Mouse (Mus musculus): ENCODE results near the gene Cacna2d1. TPM values are rescaled to one million over a fixed set of nuclear protein-coding genes. Genes with fewer than 3 reads are reported as not detected.

Cacna2d1 gene
- polyA plus RNA-seq, 1 experiment from 2014 or later: 22.9 TPM

GRCm38 (mm10) chr5:16134286-16135094, 200.0 kb downstream of the Cacna2d1 start:
- Histone ChIP-seq H3K27ac (no peak overlapping the region), H3K9me3 (no peaks in the 10 kb centered on the region), H3K4me1 (no peaks in the 10 kb centered on the region), H3K27me3 (no peaks in the 10 kb centered on the region), H3K4me3 (no peak overlapping the region), H3K36me3 (no peaks in the 10 kb centered on the region), H3K4me2 (replicated peaks) (no peak overlapping the region), H3K9ac (no peak overlapping the region)
- no peak for ATAC-seq (ENCODE audit: low FRiP score, low read depth)
- 81% methylated on average over 6 of the region's 6 CpGs for WGBS

DNA sequence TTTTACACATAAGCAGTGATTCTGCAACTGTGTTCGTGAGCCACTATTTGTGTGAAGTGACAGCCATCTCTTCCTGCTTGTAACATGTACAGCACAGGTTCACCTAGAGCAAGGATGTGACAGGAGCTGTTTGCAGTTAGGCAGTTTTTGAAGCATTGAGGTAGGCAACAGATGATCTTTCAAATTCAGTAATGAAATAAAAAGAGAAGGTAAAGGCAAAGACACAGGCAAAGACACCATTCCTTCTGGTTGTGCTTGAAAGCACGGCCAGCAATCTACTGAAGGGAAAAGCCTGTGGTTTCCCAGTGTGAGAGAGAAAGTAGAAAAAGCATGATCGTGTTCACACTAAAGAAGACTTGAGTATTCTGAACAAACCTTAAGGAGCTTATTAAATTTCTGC, 201.5 kb downstream of the Cacna2d1 start:
- Histone ChIP-seq H3K4me2 (replicated peaks) (no peak overlapping the region), H3K9ac (no peak overlapping the region), H3K27me3 (no peaks in the 10 kb centered on the region), H3K9me3 (no peaks in the 10 kb centered on the region), H3K4me3 (no peak overlapping the region), H3K27ac (no peak overlapping the region), H3K4me1 (no peaks in the 10 kb centered on the region), H3K36me3 (no peaks in the 10 kb centered on the region)
- no peak for ATAC-seq (ENCODE audit: low FRiP score, low read depth)
- WGBS: 61% methylated on average over 3 of the region's 3 CpGs

DNA sequence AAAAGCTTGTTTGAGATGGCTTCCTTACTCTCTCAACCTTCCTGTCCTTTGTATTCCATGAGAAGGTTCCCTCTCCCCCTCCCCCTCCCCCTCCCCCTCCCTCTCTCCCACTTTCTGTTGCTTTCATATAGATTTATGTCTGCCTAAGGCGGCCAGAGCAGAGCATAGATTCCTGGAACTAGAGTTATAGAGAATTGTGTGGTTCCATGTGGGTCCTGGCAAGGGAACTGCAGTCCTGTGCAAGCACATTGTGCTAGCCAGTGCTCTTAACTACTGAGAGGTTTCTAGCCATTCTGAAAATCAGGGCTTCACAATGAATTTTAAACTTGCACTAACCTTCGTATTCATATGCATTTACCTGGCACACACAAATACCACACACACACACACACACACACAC, 202.3 kb downstream of the Cacna2d1 start:
- Histone ChIP-seq H3K36me3 (no peaks in the 10 kb centered on the region), H3K27me3 (no peaks in the 10 kb centered on the region), H3K4me1 (no peaks in the 10 kb centered on the region), H3K27ac (no peak overlapping the region), H3K9ac (no peak overlapping the region), H3K4me2 (replicated peaks) (no peak overlapping the region), H3K4me3 (no peak overlapping the region), H3K9me3 (no peaks in the 10 kb centered on the region)
- WGBS: 65% methylated on average over 2 of the region's 2 CpGs
- ATAC-seq (ENCODE audit: low FRiP score, low read depth): no peak

GRCm38 (mm10) chr5:16146602-16147001, 212.1 kb downstream of the Cacna2d1 start:
- WGBS: 78% methylated on average over 1 of the region's 1 CpGs
- H3K4me3 ChIP-seq: no peak overlapping the region

DNA sequence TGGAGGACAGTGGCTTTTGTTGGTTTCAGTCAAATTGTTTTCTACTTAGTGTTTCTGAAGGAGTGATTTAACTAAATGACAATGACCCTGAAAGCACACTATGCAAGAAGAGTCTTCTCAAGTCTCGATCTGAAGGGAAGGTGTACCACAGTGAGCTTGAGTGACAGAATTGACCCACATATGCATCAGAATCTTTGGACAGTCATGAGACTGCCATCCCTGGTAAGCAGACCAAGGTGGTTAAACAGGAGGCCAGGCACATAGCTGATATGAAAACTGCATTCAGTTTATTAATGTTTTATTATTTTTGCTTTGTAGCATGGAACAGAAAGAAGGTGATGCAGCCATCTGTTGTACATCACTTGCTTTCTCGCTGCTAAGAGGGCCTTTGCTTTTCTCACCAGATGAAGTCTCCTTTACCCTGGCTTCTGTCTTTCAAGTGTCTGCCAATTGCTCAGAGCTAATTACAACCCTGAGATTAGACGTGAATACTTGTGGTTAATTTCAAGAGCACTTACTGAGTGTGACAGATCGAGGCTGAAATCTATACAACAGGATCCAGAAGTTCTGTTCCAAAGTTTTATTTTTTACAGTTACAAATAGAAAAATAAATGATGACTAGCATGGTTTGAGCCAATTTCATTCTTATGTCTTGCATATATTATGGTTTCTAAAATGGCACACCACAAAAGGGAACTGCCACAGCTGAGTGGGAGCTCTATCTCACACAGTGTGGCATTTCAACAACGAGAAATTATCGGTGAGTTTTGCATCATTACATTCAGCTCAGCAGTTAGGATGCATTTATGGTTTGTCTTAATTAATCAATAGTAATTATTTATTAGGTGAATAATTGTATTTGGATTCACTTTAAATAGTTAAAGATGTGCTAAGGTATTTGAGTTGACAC, 221.1 kb downstream of the Cacna2d1 start:
- H3K27me3 ChIP-seq: no peaks in the 10 kb centered on the region
- no peak overlapping the region for H3K27ac ChIP-seq
- no peaks in the 10 kb centered on the region for H3K36me3 ChIP-seq
- no peaks in the 10 kb centered on the region for H3K9me3 ChIP-seq
- no peak overlapping the region for H3K4me2 ChIP-seq (replicated peaks)
- H3K4me3 ChIP-seq: no peak overlapping the region
- no peaks in the 10 kb centered on the region for H3K4me1 ChIP-seq
- WGBS: 62% methylated on average over 6 of the region's 6 CpGs
- ATAC-seq (ENCODE audit: low FRiP score, low read depth): no peak
- H3K9ac ChIP-seq: no peak overlapping the region

More at GRCm38 (mm10) chr5:16146602-16147001, 212.1 kb downstream of the Cacna2d1 start:
- no peaks in the 10 kb centered on the region for H3K27me3 ChIP-seq
- no peaks in the 10 kb centered on the region for H3K4me1 ChIP-seq
- no peaks in the 10 kb centered on the region for H3K9me3 ChIP-seq
- H3K36me3 ChIP-seq: no peaks in the 10 kb centered on the region
- no peak overlapping the region for H3K4me2 ChIP-seq (replicated peaks)
- no peak overlapping the region for H3K9ac ChIP-seq
- ATAC-seq (ENCODE audit: low FRiP score, low read depth): no peak
- no peak overlapping the region for H3K27ac ChIP-seq

GRCm38 (mm10) chr5:16163270-16163669, 228.8 kb downstream of the Cacna2d1 start:
- Histone ChIP-seq H3K27me3 (no peaks in the 10 kb centered on the region), H3K4me2 (replicated peaks) (no peak overlapping the region), H3K4me1 (peaks cover 4% of the 10 kb centered on the region; the same call in 1 of the 2 replicates), H3K27ac (no peak overlapping the region), H3K36me3 (no peaks in the 10 kb centered on the region), H3K9me3 (no peaks in the 10 kb centered on the region), H3K9ac (no peak overlapping the region), H3K4me3 (no peak overlapping the region)
- no peak for ATAC-seq (ENCODE audit: low FRiP score, low read depth)

DNA sequence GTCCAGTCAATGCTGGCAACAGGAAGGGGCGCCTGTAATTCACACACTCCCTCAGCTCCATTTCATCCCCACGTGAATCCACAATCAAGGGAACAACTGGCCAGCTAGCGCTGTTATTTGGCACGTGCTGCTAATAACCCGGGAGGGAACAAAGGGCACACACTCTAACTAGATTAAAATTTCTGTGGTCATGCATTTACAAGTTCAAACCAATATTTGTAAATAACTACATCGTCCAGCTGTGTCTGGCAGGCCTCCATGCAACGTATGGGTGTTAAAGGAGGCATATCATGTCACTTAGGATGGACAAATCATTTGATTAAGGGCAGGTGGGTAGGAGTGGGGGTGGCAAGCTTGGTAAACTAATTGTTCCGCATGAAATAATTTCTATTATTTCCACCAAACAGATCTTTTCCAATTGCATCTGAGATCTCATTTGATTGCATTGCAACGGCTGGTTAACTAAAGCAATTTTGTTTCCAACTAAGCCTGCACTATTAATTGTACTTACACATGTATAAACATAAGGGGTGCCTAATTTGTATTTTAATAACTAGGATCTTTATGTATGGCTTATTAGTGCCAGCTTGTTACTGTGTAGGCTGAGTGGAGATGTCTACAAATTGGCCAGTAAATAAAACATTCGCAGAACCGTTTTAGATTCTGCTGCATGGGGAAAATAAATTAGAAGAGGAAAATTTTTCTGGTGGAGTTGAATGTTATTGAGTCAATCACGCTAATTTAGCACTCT, 231.8 kb downstream of the Cacna2d1 start:
- no peak; the same call in 1 of the 2 replicates for ATAC-seq (ENCODE audit: low FRiP score, low read depth)
- 40% methylated on average over 12 of the region's 12 CpGs for WGBS
- Histone ChIP-seq H3K27me3 (no peaks in the 10 kb centered on the region), H3K4me3 (no peak overlapping the region), H3K9me3 (no peaks in the 10 kb centered on the region), H3K27ac (no peak overlapping the region), H3K4me2 (replicated peaks) (no peak overlapping the region), H3K9ac (no peak overlapping the region), H3K4me1 (peaks cover 4% of the 10 kb centered on the region; the same call in 1 of the 2 replicates), H3K36me3 (peaks cover 2% of the 10 kb centered on the region; the same call in 1 of the 2 replicates)

DNA sequence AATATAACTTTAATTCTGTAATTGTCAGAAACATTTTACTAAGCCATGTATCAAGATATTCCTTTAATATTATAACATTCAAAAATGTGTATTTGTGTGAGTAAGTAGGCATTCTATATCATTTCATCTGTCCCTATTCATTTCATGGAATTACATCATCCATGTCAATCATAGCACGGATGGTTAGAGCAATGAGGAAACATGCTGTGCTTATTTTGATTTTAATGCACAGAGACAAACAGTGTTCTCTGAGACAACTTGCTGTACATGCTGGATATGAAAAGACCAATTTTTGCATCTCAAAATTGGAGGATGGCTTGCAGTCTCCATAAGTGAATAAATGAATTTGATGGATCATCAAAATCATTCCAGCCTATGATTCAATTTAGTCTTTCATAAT, 232.4 kb downstream of the Cacna2d1 start:
- ATAC-seq (ENCODE audit: low FRiP score, low read depth): no peak
- no peak overlapping the region for H3K4me2 ChIP-seq (replicated peaks)
- 81% methylated on average over 1 of the region's 1 CpGs for WGBS
- H3K9ac ChIP-seq: no peak overlapping the region
- no peak overlapping the region for H3K4me3 ChIP-seq
- no peak overlapping the region for H3K27ac ChIP-seq
- H3K4me1 ChIP-seq: peaks cover 4% of the 10 kb centered on the region; the same call in 1 of the 2 replicates
- H3K36me3 ChIP-seq: peaks cover 2% of the 10 kb centered on the region; the same call in 1 of the 2 replicates
- no peaks in the 10 kb centered on the region for H3K9me3 ChIP-seq
- H3K27me3 ChIP-seq: no peaks in the 10 kb centered on the region

DNA sequence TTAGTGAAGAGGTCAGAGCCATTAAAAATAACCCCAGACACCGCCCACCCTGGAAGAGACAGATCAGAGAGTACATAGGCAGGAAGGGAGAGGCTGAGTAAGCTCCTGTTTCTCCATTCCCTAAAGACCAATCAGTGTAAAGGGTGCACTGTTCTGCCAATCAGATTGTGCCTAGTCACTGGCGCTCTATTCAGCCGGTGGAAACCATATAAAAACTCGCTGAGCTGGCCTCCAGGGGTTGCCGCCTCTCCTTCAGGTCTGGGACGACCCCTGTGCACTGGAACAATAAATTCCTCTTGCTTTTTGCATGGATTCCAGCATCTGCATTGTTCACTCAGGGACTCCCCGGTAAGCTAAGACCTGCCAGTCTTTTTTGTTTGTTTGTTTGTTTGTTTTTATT, 246.6 kb downstream of the Cacna2d1 start:
- H3K4me1 ChIP-seq: 0 out of 2 replicates have a peak, but pooled peaks cover 4% of the 10 kb centered on the region
- H3K4me3 ChIP-seq: no peak overlapping the region
- H3K36me3 ChIP-seq: no peaks in the 10 kb centered on the region
- no peak overlapping the region for H3K27ac ChIP-seq
- no peaks in the 10 kb centered on the region for H3K9me3 ChIP-seq
- no peak overlapping the region for H3K4me2 ChIP-seq (replicated peaks)
- H3K9ac ChIP-seq: no peak overlapping the region
- WGBS: 82% methylated on average over 7 of the region's 7 CpGs
- H3K27me3 ChIP-seq: no peaks in the 10 kb centered on the region
- no peak for ATAC-seq (ENCODE audit: low FRiP score, low read depth)

- Histone ChIP-seq H3K27ac (no peak overlapping the region), H3K9me3 (no peaks in the 10 kb centered on the region), H3K4me3 (no peak overlapping the region), H3K9ac (no peak overlapping the region), H3K4me1 (0 out of 2 replicates have a peak, but pooled peaks cover 4% of the 10 kb centered on the region), H3K27me3 (no peaks in the 10 kb centered on the region), H3K36me3 (no peaks in the 10 kb centered on the region), H3K4me2 (replicated peaks) (no peak overlapping the region)
- WGBS: 96% methylated on average over 1 of the region's 1 CpGs
- no peak for ATAC-seq (ENCODE audit: low FRiP score, low read depth)
Measured at GRCm38 (mm10) chr5:16184064-16184463, 249.6 kb downstream of the Cacna2d1 start.

- no peak overlapping the region for H3K4me2 ChIP-seq (replicated peaks)
- no peak overlapping the region for H3K27ac ChIP-seq
- no peak overlapping the region for H3K9ac ChIP-seq
- no peak for ATAC-seq (ENCODE audit: low FRiP score, low read depth)
- 0 out of 2 replicates have a peak, but pooled peaks cover 3% of the 10 kb centered on the region for H3K4me1 ChIP-seq
- H3K36me3 ChIP-seq: no peaks in the 10 kb centered on the region
- H3K4me3 ChIP-seq: no peak overlapping the region
- no peaks in the 10 kb centered on the region for H3K9me3 ChIP-seq
- WGBS: 38% methylated on average over 3 of the region's 3 CpGs
- H3K27me3 ChIP-seq: no peaks in the 10 kb centered on the region
Measured at GRCm38 (mm10) chr5:16187931-16188330, 253.4 kb downstream of the Cacna2d1 start.
